Mouse (Mus musculus): Measurements from ENCODE around the gene Gm42420. TPM values are rescaled to one million over a fixed set of nuclear protein-coding genes. Genes with fewer than 3 reads are reported as not detected.

The Gm42420 gene
- total RNA-seq, 4 experiments from 2014 or later = not detected

DNA sequence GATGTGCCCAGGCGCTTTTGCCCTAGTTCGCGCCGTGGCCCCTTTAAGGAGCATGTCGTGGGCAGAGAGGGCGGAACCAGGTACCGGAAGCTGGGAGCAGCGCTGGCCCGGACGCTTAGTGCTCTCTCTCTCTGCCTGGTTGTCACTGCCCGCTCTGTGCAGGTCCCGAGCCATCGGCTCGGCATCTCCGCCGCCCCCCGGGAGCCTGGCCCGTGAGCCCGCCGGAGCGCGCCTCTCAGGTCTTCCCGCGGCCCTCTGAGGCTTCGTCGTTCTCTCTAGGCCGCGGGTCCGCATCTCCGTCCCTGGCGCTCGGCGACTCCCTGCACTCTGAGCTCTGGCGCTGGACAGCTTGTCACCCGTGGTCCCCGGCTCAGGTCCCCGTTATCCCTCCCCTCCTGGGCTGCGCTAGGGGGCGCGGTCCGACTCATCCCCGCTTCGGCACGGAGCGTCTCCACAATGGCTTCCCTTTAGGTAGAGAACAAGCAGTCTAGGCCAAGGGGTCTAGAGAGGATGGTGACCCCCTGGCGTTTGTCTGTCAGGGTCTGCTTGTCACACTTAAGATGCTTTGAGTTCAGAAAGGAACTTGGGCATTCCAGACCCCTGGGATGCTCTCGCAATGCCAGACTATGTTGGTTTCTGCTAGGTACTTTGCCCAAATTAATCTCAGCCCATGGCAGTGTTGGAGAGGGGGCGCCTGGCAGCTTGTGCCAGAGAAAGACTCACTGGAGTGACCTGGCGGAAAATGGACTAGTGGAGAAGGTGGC is 11.6 kb upstream of the Gm42420 start, which contains the start of gene Adck2:
Gene Adck2 (plus strand): TSS at position 83 of the 764 bp plus-strand sequence.
- peak; percentile 81 for DNase-seq (ENCODE audit: low spot score)

DNA sequence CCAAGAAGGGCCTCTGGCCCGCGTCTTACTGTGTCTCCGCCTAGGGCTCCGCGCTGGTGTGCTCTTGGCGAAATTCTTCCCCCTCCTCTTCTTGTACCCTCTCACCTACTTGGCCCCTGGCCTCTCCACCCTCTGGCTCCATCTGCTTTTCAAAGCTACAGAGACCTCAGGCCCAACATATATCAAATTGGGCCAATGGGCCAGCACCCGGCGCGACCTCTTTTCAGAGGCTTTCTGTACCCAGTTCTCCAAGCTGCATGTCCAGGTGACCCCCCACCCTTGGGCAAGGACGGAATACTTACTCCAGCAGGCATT is 11.0 kb upstream of the Gm42420 start:
- no peak for DNase-seq (ENCODE audit: low spot score)

DNA sequence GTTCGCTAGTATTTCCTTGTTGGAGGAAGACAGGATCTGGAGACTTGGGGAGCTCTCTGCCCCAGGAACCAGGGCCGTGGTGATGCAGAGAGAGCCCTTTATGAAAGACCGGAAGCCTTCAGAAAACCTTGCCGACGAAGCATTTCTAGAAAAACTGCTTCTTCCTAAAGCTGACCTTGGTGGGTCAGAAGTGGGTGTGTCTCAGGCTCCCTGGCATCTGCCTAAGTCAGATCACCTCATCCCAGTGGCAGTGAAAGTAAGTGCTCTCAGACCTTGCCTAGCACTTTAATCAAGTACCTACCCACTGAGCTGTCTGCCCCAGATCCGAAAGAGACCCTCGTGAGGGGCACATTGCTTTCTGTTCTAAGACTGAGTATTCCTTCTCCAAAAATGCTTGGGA is 10.6 kb upstream of the Gm42420 start:
- no peak for DNase-seq (ENCODE audit: low spot score)

DNA sequence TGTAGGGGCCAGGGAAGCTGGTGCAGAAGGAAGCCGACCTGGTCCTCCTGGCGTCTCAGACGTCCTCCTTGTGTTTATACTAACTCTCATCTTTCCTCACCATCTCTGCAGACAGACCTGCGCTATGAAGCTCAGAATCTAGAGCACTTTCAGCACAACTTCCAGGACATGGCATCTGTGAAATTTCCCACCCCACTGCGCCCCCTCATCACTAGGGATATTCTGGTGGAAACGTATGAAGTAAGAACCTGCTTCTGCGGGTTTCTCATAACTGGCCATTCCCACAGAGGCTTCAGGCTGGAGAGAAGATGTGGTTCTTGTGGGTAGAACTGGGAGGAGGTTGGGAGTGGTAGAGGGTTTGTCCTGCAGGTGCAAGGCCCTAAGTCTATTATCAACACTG is 6.0 kb upstream of the Gm42420 start:
- DNase-seq (ENCODE audit: low spot score) = no peak

DNA sequence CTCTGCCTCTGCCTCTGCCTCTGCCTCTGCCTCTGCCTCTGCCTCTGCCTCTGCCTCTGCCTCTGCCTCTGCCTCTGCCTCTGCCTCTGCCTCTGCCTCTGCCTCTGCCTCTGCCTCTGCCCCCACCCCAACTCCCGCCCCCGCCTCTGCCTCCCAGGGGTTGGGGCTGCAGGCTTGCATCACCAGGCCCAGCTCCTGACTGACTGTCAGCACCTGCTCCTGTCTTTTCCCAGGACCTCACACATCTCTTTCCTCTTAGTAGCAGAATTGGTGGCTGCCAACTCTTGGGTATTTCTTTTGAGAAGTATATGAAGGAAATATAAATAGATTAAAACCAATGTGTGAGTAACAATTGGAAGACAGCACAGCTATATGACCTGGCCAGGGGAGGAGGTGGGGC is 5.0 kb upstream of the Gm42420 start:
- DNase-seq (ENCODE audit: low spot score) = no peak

DNA sequence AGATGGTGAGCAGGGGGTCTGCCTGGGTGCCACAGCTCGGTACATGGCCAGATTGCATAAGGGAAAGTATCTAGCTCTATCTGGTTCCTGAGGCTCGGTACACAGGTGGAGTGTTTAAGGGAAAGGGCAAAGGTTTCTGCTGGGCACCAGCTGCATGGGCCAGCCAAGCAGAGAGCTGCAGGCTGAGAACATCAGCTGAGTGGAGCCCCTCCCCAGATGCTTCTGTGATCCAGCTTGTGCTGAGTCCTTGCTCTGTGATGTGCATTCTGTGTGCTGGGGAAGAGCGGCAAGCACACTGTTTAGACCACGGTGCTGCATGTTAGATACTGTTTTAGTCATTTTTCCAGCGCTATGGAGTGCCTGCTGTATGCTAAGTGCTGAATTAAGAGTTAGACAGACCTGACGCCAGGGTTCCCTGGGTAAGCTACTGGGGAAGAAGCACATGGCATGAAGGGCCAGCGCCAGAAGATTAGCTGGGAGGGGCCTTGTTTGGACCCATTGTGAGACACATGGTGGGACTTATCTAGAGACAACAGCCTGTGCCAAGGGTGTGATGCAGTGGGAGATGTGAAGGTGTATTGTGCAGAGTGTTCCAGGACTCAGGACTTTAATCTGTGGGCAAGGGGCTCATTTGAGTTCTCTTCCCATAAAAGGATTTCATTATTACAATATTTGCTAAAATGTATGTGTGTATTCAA is 4.3 kb upstream of the Gm42420 start:
- DNase-seq (ENCODE audit: low spot score) = no peak

DNA sequence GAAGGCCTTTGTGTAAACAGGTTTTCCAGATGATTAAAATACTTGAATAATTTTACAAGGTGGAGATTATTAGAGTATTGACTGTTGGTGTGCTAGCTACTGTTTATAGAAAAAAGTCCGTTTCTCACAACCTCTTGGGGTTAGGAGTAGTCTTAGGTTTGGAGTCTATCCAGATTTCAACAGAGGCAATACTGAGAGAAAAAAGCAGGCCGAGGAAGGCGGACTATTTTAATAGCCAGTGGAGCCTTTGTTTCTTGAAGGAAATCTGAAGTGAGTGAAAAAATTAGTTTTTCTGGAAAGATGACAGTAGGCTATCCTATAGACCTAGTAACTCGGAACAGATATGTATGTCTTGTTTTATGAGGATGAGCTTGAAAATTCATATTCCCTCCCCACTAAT is 5.9 kb downstream of the Gm42420 start:
- DNase-seq (ENCODE audit: low spot score) = no peak

DNA sequence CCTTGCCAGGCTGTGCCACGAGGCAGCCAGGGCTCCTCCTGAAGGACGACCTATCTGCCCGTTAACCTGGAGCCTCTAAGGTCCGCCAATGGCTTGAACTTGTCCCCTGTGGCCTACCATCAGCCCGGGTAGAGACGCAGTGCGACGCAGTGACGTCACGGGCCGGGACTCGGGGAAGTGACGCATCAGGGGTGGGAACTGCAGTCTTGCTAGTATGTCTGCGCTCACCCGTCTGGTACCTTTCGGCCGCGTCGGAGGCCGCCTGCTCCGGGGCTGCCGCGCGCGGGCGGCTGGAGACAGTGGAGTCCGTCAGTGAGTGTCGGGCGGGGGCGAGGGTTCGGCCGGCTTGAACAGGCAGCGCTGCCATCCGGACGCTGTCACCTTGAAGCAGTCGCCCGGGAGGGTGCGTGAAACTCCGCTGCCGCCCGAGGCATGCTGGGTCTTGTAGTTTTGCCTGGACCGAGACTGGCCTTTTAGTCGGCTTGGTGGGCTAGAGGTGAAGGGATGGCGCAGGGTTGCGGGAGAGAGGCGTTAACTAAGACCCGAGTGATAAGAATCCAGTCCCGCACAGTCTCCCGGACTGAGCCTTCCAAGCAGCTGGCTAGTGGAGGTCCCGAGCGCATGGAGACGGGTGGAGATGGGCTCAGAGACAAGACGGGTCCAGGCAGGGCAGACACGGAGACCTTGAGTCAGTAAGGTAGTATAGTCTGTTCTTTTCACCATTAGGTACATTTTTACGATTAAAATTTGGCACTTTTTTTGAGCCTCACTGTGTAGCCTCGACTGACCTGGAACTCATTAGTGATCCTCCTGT is 7.1 kb downstream of the Gm42420 start, which contains the start of gene Ndufb2:
Gene Ndufb2 (plus strand): TSS at position 174 of the 814 bp plus-strand sequence.
- DNase-seq (ENCODE audit: low spot score) = peak; percentile 96

DNA sequence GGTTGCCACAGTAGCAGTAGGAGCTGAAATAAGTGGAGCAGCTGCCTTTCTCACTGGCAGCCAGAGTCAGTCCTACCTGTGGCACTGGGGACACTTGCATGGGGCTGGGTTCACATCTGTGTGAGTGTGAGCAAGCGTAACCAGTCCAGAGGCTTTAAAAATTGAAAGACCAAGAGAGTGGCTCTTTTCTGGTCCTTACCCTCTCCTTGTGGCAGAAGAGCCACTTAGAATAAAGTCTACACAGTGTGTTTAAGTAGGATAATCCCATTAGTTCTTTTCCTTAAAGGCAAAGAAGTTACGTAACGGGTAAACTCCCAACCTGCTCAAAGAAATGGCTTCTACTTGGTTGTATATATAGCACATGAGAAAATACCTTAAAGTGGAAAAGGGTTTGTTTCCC is 15.3 kb downstream of the Gm42420 start:
- DNase-seq (ENCODE audit: low spot score) = no peak

DNA sequence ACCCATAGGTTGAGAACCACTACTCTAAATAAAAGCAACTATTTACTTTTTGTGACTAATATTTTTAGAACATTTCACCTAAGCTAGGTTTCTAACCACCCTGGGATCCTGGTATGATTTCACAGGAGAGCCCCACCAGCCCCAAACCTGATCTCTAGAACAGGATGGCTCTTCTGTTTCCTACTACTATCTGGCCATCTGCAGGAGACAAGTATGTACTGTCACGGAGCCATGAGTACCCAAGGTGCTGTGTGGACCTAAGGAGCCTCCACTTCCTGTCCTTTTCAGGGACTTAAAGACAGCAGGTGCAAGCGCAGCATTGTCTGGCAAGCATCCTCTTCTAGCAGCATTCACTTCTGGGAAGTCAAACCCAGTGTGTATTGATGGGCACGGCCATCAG is 16.3 kb downstream of the Gm42420 start:
- no peak for DNase-seq (ENCODE audit: low spot score)

DNA sequence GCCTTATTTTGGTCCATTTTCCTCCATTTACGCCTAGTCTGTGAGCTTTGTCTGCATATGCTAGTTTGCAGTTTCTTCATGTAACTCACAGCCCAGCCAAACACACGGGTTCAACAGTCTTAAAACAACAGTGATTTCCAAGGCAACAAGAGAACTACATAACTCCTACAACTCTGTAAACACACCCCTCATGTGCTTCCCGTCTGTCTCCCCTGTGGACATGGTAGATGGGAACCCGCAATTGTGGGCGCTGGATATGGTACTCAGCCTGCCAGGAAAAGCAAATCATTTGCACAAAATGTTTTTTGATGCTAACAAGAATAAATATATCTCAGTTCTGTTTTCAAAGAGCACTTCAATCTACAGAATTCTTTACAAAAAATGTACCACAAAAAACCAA is 19.0 kb downstream of the Gm42420 start:
- no peak for DNase-seq (ENCODE audit: low spot score)

DNA sequence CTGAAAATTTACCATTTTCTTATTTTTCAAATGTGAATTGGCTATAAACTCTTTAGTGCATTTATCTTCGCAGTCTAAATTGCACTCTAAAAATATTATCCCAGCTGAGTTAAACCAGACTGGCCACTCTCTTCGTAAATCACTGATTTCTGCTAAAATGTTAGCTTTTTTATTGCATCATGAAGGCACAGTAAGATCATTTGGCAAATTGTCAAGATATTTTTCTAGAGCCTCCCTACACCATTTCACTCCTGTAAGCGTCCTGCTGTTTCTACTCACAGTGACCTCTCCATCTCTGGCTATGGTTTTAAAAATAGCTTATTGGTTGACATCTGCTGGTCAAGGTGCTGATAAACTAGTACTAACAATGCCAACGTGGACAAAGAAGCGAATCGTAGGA is 20.5 kb downstream of the Gm42420 start:
- DNase-seq (ENCODE audit: low spot score) = no peak

DNA sequence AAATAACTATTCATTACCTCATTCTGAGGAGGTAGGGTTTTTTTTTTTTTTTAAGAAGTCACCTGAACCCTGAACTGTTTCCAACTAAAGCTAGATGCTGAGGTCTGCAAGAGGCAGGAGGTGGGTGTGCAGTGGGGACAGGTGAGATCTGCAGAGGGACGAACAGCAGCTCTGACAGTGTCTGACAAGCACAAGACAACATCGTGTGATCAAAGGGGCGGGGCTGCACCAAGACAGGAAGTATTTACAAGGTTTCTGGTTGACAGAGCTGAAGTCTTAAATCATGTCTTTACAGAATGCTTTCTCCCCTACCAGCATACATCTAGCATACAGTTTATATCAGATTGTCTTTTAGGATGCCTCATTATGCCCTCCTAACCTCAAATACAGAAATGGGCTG is 21.3 kb downstream of the Gm42420 start:
- DNase-seq (ENCODE audit: low spot score) = no peak

DNA sequence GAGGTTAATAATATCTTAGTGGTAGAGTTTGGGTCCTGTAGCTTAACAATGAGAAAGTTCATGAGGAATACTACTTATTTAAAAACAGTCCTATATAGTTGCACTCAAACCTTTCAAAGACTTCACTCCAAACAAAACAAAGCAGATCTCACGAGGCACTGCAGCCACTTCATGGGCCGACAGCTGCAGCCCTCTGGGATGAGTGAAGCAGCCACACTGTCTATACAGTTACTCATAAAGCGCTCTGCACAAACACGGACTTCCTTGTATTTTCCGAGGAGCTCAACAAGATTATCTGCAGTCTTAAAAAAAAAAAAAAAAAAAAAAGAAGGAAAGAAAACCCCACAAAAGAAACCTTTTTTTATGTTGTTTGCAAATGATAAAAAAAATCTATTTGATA is 21.8 kb downstream of the Gm42420 start:
- no peak for DNase-seq (ENCODE audit: low spot score)

DNA sequence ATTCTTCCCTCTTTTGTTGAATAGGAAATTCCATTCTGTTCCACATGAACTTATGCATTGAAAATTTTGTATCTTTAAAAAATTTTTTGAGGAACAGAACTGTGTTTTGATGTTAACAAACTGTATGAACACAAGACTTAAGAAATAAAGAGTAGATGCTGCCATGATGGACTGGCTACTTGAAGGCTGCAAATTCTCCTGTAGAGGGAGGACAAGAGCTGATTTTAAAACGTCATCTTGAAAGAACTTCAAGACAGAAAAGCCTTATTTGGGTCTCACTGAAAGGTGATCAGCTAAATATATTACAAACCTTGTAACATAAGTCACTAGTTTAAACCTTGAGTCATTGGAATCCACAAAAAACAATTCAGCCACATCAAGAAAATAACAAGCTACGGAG is 24.7 kb downstream of the Gm42420 start:
- DNase-seq (ENCODE audit: low spot score) = no peak

DNA sequence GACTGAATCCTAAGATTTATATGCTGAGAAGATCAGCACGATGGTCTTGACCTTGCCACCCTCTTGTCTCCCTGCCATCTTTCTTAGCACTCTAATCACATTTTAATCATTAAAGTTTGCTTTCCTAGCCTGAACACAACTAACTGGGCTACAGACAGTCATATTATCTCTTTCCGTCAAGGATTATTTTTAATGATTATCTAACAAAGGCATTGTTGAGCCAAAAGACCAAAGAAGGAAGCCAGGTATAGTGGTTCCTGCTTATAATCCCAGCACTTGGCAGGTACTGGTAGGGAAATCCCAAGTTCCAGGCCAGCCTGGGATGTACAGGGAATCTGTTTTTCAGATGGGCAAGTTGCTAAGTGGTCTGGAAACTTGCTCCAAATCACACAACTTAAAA is 25.7 kb downstream of the Gm42420 start:
- no peak for DNase-seq (ENCODE audit: low spot score)

Other genes starting within 250 kb of the Gm42420 start
- gene Slc37a3, start 208.1 kb upstream of the Gm42420 start, total RNA-seq (2022) = 10 to 100 TPM; 18.9 to 25.0 (median 19.7) TPM
- gene Rab19, start 204.6 kb upstream of the Gm42420 start, total RNA-seq (2022) = under 1 TPM in 3 of 4 experiments, not detected in 1; 0.29 to 0.75 (median 0.44) TPM
- gene Mkrn1, start 165.3 kb upstream of the Gm42420 start, total RNA-seq (2022) = 10 to 100 TPM; 32.5 to 68.0 (median 39.8) TPM
- 1 to 10 TPM; 4.6 to 6.4 (median 5.7) TPM for gene Dennd2a, start 27.9 kb upstream of the Gm42420 start, total RNA-seq (2022)
- 10 to 100 TPM in 3 of 4 experiments, 1 to 10 TPM in 1; 9.4 to 15.7 (median 13.7) TPM for gene Adck2, start 11.9 kb upstream of the Gm42420 start, total RNA-seq (2022)
- gene Ndufb2, start 6.8 kb downstream of the Gm42420 start, total RNA-seq (2022) = 100 to 1,000 TPM; 683 to 751 (median 738) TPM
- 10 to 100 TPM; 14.9 to 16.4 (median 15.7) TPM for gene Braf, start 139.7 kb downstream of the Gm42420 start, total RNA-seq (2022)
- gene Mrps33, start 225.2 kb downstream of the Gm42420 start, total RNA-seq (2022) = 100 to 1,000 TPM in 3 of 4 experiments, 10 to 100 TPM in 1; 91.8 to 121 (median 111) TPM